Mouse (Mus musculus): ENCODE data around the gene Slc25a39.

- TF ChIP-seq MAFK (IDR thresholded peaks at IDR 0.05; ENCODE audit: borderline replicate concordance, low read depth, low read length) (no peak), MAX (IDR thresholded peaks at IDR 0.05; ENCODE audit: low read length) (no peak), TBP (IDR thresholded peaks at IDR 0.05; ENCODE audit: low read depth, low read length) (no peak)
Observed at GRCm38 (mm10) chr11:102442089-102442488, 34.3 kb upstream of the Slc25a39 start.

Data from MEL (cell line).